Mouse (Mus musculus) adrenal gland, postnatal 25 days (tissue): ENCODE data around the gene Hoxb5. TPM values are rescaled to one million over a fixed set of nuclear protein-coding genes. Genes with fewer than 3 reads are reported as not detected.

Experiments
- DNase-seq: peaks from one replicate; pipeline ENCODE4 v3.0.0; 2021; ENCODE audit warnings: mixed read lengths
- total RNA-seq: library from RNA; stranded (reverse); gene quantifications from 2 replicates; pipeline ENCODE4 v1.2.3, GENCODE M21; 2021

Hoxb5 gene
- total RNA-seq, 1 experiment from 2014 or later = 36.5 TPM

DNA sequence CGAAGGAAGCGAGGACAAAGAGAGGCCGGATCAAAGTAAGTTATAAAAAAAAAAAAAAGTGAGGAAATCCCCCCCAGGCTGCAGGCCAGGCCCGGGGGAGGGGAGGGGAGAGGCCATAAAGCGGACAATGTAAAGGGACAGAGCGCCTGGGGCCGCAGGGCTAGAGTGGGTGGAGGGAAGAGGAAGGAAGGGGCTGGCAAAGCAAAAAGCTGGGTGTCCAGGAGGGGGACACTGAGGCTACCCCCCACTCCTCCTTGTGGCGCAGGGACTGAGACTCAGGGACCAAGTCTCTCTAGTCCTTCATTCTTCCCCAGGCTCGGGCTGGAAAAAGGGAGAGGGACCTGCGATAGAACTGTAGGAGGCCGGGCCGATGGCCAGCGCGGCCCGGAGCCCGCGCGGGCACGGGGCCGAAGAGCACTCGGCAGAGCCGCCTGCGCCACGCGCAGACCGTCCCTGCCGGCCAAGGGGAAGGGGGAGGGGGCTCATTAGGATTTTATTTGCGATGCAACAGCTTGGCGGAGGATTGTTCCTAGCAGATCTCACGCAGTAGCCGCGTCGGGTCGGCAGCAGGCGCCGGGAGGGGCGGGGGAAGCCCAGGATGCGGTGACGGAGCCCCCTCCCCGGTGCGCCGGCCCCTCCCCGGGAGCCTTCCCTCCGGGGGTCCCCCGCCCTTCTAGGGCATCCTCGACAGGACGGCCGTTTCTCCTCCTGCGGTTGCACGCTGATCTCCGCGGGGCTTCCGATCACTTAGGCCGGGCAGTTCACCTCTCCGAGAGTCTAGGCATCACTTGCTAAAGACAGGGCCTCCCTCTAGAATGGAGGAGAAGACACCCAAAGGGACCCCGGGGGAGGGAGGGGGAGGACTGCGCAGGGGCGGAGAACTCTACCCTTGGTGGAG lies 30.9 kb upstream of the Hoxb5 start:
- DNase-seq = peak; percentile 55

DNA sequence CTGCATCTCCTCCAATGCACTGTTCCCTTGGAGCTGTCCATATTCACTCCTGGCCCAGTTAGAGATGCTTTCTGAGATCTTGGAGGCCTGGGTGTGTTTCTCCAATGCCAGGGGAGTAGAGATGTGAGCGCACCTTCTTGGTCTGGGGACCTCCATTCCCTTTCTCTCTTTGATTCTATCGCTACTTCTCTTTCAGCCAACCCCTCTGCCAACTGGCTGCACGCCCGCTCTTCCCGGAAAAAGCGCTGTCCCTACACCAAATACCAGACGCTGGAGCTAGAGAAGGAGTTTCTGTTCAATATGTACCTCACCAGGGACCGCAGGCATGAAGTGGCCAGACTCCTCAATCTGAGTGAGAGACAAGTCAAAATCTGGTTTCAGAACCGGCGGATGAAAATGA lies 28.7 kb upstream of the Hoxb5 start:
- DNase-seq = no peak

DNA sequence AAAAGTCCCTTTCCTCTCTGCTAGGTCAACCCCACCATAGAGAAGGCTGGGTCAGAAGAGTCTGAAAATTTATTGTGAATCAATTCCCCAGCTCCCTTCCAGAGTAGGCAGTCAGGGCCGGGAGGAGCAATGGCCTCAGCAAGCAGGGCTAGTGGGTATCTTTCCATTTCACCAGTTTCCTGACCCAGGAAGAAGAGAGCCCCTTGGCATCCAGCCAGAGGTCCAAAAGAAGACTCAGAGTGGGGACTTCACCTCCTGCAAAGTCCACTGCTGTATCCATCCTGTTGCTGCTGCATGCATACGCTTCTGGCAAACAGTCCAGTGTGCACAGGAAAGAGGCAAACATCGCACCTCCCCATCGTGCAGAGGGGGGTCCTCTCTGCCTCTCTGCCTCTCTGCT lies 27.2 kb upstream of the Hoxb5 start:
- DNase-seq = peak; percentile 61

DNA sequence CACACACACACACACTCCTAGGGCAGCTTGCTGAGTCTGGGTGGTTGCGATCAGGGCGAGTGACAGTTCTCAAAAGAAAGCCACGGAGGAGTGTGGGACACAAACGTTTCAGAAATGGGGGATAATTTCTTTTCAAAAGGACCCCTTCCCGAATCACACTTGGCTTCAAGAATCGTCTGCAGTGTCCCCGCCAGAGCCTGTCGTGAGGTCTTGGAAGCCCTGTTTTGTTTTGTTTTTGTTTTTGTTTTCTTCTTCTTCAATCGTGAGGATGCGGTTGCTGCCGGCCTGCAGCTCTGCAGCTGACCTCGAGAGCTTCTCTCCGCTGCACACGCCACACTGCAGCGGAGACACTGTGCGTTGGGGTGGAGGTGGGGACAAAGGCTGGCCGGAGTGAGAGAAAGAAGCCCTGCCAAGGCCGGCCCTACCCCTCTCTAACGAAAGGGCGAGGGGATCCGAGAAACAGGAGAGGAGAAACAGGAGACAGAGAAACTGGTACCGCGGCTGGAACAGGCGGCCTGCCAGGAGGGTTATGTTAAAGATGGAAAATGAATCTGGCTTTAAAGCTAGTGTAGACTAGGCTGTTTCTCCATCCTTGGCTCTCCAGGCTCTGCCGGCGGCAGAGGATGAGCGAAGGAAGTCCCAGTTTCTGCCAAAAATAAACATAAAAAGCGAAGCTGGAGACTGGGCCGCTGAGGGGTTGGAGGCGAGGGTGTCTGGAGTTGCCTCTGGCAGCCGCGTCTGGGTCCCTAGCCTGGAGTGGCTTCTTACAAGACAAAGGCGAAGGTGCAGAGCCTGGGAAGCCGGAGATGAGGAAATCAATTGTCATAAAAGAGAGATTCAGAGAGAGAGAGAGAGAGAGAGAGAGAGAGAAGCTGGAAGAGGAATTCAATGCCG lies 25.7 kb upstream of the Hoxb5 start:
- DNase-seq = peak; percentile 62

DNA sequence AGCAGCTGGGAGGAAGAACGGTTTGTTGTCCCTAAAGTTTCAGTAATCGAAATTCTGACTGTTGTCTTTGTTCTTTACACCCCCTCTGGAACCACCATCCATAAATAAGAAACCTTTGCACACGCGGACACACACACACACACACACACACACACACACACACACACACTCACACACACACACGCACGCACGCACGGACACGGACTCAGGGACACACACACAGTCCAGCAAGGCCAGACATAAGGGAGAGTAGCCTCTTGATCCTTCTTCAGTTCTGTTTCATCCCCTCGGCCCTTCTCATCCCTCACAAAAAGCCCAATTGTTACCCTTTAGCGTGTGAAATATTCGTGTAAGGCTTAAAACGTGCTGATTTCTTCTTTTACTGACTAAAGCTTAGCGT lies 24.8 kb upstream of the Hoxb5 start:
- DNase-seq = no peak

DNA sequence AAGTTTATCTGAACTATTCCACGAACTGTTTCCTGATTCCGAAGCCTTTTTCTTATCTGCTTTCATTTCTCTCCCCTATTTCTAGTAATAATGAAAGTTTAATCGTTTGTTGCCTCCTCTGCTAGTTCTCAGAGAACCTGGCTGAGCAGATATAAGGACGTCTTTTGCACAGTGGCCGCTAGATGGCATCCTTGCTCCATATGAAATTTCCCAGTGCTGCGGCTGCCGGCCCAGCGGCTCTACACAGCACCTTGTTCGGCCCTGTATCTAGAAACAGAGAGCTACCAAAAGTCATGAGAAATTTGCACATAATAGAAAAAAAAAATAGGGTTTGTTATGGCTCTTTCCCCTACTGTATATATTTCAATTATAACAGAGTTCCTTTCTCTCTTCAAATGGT lies 24.4 kb upstream of the Hoxb5 start:
- peak; percentile 86 for DNase-seq

DNA sequence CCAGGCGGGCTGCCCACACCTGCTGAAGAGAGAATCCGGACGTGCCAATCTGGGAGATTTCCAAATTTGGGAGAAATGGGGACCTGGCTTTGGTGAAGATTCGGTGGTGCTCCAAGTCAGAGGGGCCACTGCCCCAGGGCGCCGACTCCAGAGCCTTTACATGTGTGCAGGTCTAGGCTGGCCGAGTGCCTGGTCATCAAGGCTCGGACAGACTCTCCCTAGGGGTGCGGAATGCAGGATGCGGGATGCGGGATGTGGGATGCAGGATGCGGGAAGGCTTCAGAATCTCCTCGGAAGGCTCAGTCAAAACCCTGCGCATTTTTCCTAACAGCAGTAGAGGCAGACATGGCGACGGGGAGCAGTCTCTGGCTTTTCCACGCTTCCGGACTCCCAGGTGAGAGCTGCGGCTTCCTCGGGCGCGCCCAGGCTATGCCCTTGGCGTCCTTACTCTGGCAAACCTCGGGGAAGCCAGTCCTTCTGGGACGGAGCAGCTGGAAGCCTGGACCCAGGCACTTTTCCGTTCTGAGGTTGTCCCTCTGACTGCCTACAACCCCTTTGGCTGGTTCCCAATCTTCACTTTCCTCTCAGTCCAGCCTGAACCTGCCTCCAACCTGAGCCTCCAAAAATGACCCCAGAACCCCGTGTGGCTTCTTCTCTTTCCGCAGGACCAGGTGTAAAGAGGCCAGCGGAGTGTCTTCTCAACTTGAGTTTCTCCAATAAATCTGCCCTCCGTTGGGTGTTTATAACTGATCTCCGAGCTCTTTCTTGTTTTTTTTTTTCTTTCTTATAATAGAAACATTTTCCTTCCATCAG lies 23.5 kb upstream of the Hoxb5 start:
- no peak for DNase-seq

DNA sequence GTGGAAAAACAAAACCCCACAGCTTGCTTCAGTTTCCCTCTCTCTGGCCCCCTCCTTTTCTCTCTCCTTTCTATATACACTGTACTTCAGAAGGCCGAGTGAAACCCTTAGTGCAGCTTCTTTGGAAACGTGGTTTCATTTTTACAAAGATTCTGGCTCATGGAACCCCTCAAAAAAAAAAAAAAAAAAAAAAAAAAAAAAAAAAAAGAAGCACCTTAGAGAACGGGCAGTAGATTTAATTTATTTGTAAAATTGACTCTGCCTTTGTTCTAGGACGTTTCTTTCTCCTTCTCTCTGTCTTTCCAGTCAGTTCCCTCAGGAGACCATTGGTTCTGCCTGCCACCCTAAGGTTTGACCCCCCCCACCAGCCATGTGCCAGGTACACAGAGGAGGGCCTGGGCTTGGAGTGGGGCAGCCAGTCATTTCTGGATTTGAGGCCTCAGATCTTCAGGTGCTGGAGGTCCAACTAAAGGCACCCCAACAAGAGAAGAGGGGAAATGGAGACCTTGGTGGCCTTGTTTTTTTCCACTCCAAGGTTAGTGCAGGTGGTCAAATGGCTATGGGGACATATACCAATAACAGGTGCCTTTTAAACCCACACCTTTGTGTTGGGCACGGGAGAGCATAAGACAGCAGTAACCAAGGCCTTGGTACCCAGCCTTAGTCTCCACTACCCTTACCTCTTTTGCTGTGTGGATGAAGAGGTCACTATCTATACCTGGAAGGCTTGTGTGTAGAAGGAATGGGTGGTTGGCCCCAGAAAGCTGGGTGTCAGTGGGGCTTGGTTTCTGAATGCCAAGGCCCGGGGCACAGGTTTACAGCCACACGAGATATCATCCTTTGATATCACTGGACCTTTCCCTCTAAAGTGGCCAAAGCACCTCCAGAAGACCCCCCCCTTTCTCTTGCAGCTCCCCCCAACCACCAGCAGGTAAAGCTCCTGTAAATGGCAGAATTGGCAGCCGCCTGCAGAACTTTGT lies 22.4 kb upstream of the Hoxb5 start:
- no peak for DNase-seq

DNA sequence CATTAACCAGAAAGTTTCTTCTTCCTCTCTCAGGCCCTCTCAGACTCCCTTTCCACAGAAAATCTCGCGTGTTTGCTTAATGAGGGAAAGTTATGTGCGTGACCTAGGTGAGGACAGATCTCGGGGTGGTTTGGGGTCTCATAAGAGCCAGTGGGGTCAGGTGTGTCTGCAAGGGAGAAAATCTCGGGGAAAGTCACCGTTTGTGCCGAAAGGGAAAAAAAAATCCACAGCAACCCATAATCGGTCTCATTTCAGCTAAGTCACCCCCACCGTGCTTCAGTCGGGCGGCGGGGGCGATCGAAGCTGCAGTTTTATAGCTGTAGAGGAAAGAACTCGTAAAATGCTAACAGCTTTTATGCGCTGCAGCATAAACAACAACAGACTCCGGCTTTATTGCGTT lies 21.7 kb upstream of the Hoxb5 start:
- no peak for DNase-seq

DNA sequence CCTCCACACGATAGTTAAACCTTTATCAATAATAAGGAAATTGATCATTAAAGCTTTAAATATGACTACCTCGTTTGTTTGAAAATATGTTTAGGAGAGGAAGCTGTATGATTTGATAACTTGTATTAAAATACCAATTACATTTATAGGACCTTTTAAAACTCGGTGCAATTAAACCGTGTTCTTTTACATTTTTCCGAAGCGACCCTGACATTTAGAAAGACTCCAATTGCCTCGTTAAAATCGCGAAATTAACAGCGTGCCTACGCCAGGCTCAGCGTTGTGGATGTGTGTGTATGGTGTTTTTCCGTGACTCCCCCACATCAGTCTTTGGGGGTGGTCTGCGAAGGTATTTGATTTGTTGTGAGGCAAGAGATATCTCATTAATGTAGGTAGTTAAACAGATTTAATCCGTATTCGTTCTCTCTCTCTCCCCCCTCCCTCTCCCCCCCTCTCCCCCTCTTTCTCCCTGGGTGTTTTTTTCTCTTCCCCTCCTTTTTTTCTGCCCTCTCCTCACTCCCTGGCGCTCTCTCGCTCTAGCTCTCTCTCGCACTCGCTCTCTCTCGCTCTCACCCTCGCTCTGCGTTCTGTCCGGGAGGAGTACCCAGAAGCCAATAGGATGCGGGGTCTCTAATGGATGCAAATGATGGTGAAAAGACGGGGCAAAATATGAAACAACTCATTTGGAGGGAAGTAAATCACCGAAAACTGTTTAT lies 21.1 kb upstream of the Hoxb5 start, which contains the start of gene Hoxb8:
Gene Hoxb8 (plus strand): TSS at position 51 of the 716 bp plus-strand sequence.
- DNase-seq = no peak

DNA sequence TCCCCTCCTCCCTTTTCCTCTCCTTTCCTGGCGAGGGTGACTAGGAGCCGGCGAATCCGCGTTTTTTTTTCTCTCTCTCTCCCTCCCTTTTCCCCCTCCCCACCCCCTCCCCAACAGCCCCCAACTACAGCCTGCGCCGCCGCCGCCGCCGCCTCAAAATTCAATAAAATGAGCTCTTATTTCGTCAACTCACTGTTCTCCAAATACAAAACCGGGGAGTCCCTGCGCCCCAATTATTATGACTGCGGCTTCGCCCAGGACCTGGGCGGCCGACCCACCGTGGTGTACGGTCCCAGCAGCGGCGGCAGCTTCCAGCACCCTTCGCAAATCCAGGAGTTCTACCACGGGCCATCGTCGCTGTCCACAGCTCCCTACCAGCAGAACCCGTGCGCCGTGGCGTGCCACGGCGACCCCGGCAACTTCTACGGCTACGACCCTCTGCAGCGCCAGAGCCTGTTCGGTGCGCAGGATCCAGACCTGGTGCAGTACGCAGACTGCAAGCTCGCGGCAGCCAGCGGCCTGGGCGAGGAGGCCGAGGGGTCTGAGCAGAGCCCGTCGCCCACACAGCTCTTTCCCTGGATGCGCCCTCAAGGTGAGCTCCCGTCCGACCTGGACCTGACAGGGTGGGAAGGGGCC lies 20.2 kb upstream of the Hoxb5 start:
- DNase-seq = no peak

DNA sequence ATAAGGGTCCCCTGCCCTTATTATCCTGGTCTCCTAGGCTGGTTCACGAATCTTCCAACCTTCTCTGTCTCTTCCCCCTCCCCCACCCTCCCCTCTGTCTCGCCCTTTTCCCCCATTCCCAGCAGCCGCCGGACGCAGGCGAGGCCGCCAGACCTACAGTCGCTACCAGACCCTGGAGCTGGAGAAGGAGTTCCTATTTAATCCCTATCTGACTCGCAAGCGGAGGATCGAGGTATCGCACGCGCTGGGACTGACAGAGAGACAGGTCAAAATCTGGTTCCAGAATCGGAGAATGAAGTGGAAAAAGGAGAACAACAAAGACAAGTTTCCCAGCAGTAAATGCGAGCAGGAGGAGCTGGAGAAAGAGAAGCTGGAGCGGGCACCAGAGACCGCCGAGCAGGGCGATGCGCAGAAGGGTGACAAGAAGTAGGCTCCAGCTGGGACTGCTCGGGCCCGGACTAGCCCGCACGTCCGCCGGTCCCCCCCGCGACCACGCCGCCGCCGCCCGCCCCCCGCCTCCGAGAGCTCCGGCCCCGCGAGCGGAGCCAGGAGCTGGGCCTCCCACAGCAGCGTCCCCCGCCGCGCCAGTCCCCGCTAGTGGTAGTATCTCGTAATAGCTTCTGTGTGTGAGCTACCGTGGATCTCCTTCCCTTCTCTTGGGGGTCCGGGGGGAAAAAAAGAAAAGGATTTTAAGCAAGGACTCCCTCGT lies 18.9 kb upstream of the Hoxb5 start:
- DNase-seq = peak; percentile 56

DNA sequence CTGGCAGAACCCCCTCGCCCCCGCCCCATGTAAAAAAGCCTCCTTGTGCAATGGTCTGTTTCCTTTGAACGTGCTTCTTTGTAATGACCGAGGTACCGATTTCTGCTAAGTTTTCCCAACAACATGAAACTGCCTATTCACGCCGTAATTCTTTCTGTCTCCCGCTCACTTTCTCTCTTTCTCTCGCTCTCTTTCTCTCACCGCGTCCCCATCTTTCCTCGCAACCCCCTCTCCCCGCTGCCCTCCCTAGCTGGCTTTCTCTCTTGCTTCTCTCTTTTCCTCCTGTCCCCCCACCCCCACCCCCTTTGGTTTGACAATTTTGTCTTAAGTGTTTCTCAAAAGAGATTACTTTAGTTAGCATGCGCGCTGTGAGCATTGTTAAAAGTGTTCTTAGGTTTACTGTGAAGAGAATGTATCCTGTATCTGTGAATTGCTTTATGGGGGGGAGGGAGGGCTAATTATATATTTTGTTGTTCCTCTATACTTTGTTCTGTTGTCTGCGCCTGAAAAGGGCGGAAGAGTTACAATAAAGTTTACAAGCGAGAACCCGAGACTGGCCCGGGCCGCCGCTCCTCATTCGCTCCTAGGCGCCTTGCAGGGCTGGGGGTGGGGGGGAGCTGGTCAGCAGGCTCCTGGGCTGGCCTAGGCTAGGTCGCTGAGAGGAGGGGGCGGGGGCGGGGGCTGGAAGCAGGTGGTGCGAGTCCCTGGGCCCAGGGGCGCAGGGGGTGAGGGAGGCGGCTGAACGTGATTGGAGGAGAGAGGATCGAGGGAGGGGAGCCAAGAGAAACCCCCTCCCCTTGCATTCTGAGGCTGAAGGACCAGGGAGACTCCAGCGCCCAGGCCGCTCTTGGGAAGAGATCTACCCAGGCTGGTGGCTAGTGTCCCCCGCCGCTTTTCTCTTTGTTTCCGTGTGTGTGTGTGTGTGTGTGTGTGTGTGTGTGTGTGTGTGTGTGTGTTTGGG lies 18.1 kb upstream of the Hoxb5 start:
- DNase-seq = peak; percentile 80

DNA sequence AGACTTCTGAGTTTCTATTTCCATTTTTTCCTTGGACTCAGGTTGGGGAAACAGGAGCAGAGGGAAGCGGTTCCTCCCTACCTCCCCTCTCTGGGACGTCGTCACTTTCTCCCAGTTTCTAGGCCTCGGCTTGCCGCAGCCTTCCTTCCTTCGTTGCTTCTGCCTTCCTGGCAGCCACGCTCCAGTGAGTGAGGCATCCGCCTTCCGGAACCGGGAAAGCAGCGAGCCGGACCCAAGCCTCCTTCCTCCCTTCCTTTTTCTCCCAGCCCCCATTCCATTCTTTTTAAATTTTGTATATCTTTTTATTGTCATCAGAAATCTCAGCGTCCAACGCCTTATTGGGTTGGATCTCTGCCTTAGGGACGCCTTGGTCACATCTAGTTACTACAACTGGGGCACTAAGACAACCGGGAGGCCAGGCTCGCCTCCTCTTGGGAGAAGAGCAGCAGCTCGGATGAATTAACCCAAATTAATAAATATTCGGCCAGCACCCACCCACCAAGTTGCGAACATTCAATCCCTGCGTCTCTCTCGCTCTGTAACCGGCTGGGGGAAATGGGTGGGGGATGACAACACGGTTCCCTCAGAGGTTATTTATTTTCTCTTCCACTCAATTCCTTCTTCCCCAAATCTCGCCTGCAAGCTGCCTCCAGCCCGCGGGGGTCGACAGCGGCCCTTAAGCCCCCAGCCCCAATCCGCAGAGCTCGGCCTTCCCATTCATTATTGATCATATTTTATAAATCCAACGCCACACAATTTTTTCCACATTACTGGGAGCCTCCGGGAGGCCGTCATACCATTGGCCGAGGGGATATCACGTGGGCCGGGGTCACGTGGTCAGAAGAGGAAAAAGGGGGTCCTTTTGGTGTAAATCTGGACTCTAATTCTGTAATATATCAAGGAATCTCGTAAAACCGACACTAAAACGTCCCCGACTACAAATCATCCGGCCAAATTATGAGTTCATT lies 17.1 kb upstream of the Hoxb5 start, which contains the start of gene Hoxb7:
Gene Hoxb7 (plus strand): TSS at position 853 of the 968 bp plus-strand sequence.
- DNase-seq = peak; percentile 89

DNA sequence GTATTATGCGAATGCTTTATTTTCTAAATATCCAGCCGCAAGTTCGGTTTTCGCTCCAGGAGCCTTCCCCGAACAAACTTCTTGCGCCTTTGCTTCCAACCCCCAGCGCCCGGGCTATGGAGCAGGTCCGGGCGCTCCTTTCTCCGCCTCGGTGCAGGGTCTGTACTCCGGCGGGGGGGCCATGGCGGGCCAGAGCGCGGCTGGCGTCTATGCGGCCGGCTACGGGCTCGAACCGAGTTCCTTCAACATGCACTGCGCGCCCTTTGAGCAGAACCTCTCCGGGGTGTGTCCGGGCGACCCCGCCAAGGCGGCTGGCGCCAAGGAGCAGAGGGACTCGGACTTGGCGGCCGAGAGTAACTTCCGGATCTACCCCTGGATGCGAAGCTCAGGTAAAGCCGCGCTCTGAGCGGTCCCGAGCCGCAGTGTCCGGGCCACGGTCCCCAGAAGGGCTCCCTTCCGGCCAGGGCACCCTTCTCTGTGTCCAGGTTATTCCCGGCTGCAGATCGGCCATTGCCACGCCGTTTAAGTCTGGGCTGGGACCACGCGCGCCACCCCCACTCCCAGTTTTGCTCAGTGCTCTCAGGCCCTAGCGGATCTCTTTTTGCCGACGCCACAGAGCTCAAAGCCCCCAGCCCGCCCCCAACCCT lies 16.3 kb upstream of the Hoxb5 start:
- peak; percentile 58 for DNase-seq

DNA sequence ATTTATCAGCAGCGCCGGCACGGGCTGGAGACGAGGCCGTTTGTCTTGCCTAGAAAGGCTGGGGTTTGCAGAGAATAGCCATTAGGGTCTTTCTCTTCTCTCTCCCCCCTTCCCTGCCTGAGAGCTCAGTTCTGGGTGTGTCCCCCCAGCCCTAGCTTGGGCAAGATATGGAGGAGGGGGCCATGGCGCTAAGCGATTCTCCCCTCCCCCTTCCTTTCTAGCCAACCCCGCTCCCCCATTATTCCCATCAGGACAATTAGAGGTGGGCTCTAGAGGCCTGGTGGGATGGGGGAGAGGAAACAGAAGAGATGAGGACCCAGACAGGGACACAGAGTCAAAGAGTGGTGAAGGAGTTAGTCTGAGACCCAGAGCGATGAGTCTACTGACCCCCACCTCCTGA lies 15.7 kb upstream of the Hoxb5 start:
- no peak for DNase-seq
